Mouse (Mus musculus): ENCODE data around the gene Samsn1.

DNA sequence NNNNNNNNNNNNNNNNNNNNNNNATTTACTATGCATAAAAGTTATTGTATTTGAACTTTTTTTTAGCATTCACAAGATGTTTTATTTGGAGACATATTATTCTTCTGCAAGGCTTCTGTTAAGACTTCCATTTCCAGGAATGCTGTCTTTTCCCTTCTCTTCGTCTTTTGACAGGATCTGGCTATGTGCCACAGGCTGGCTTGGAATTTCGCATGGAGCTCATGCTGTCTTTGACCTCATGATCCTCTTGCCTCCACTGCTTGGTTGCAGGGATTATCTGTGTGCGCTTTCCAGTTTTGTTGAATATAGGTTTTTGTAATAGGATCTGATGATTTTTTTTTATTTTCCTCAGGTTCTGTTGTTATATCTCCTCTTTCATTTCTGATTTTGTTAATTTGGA is 25.0 kb upstream of the Samsn1 start:
- no peak for TF ChIP-seq CTCF (IDR thresholded peaks at IDR 0.05; ENCODE audit: low read depth, low read length)
- TF ChIP-seq GATA1 (IDR thresholded peaks at IDR 0.05; ENCODE audit: borderline replicate concordance, low read length): no peak
- no peak for TF ChIP-seq TAL1 (conservative IDR thresholded peaks at IDR 0.05; ENCODE audit: low read depth, low read length)
- TF ChIP-seq GATA2 (IDR thresholded peaks at IDR 0.05; ENCODE audit: borderline replicate concordance, low read depth, low read length): no peak
- TF ChIP-seq POLR2AphosphoS5 (IDR thresholded peaks at IDR 0.05; ENCODE audit: insufficient replicate concordance, low read depth, low read length): no peak
